Mouse (Mus musculus) frontal cortex, postnatal 14 days (tissue): ENCODE data around the gene Iqch.

Source experiments
- DNase-seq, 2 experiments: peaks; one replicate each; pipeline ENCODE4 v3.0.0; 2022; ENCODE audit warnings: low spot score in 2 of 2

The Iqch gene

GRCm38 (mm10) chr9:63602043-63602939, at the start of gene Iqch, which contains the start of gene Aagab:
TSS of gene Iqch (minus strand) at chr9:63602493.
TSS of gene Aagab (plus strand) at chr9:63602660.
- peak; percentile 93 to 95 for DNase-seq

GRCm38 (mm10) chr9:63651594-63651993, 49.3 kb upstream of the Iqch start:
- DNase-seq = peak in 1 of 2 experiments; percentile 10

GRCm38 (mm10) chr9:63650905-63651304, 48.6 kb upstream of the Iqch start:
- no peak for DNase-seq

- DNase-seq = no peak
Measured at GRCm38 (mm10) chr9:63649841-63650545, 47.7 kb upstream of the Iqch start.

- no peak for DNase-seq
Measured at GRCm38 (mm10) chr9:63648520-63648918, 46.2 kb upstream of the Iqch start.

GRCm38 (mm10) chr9:63647581-63648519, 45.6 kb upstream of the Iqch start:
- DNase-seq = no peak

- DNase-seq = no peak
Measured at GRCm38 (mm10) chr9:63645084-63645483, 42.8 kb upstream of the Iqch start.

GRCm38 (mm10) chr9:63644011-63644410, 41.7 kb upstream of the Iqch start:
- no peak for DNase-seq

- no peak for DNase-seq
Measured at GRCm38 (mm10) chr9:63641983-63642646, 39.8 kb upstream of the Iqch start.

GRCm38 (mm10) chr9:63636113-63636512, 33.8 kb upstream of the Iqch start:
- no peak for DNase-seq

- no peak for DNase-seq
Measured at GRCm38 (mm10) chr9:63633334-63633733, 31.0 kb upstream of the Iqch start.

GRCm38 (mm10) chr9:63632924-63633323, 30.6 kb upstream of the Iqch start:
- DNase-seq = no peak

- no peak for DNase-seq
Measured at GRCm38 (mm10) chr9:63632045-63632444, 29.8 kb upstream of the Iqch start.

- no peak for DNase-seq
Measured at GRCm38 (mm10) chr9:63625090-63625756, 22.9 kb upstream of the Iqch start.

GRCm38 (mm10) chr9:63623895-63624569, 21.7 kb upstream of the Iqch start:
- no peak for DNase-seq

- DNase-seq = no peak
Measured at GRCm38 (mm10) chr9:63617967-63618366, 15.7 kb upstream of the Iqch start.

GRCm38 (mm10) chr9:63614018-63614985, 12.0 kb upstream of the Iqch start:
- DNase-seq = no peak

- DNase-seq = no peak
Measured at GRCm38 (mm10) chr9:63613569-63613968, 11.3 kb upstream of the Iqch start.
